Mouse (Mus musculus): Measurements from ENCODE around the gene Plekha7. TPM values are rescaled to one million over a fixed set of nuclear protein-coding genes. Genes with fewer than 3 reads are reported as not detected.

The Plekha7 gene
- polyA plus RNA-seq, 1 experiment from 2014 or later, result 11.8 TPM

- H3K4me1 ChIP-seq (replicated peaks; ENCODE audit: insufficient read depth, low read length), result peaks cover 10% of the 10 kb centered on the region
- no peak for ATAC-seq (replicated peaks; ENCODE audit: low FRiP score, low read depth)
- TF ChIP-seq CTCF (IDR thresholded peaks at IDR 0.05; ENCODE audit: low read depth), result no peak
- H3K9me3 ChIP-seq (replicated peaks; ENCODE audit: low read length), result no peaks in the 10 kb centered on the region
- 65% methylated on average over 14 of the region's 14 CpGs for whole genome bisulfite sequencing
- H3K27ac ChIP-seq, result no peak overlapping the region
- H3K36me3 ChIP-seq (ENCODE audit: insufficient read depth, low read length), result no peaks in the 10 kb centered on the region
- no peak for DNase-seq (ENCODE audit: low spot score)
- no peak overlapping the region for H3K4me3 ChIP-seq (replicated peaks; ENCODE audit: low read depth, low read length)
- no peaks in the 10 kb centered on the region for H3K27me3 ChIP-seq (ENCODE audit: insufficient read depth, low read length)
- H3K9ac ChIP-seq (ENCODE audit: low read depth, low read length), result no peak overlapping the region
- no peak overlapping the region for H3K4me2 ChIP-seq (ENCODE audit: low read length)
These were observed 85.0 kb downstream of the Plekha7 start for GRCm38 (mm10) chr7:116223010-116223783.

- no peak overlapping the region for H3K4me3 ChIP-seq (replicated peaks; ENCODE audit: low read depth, low read length)
- peaks cover 10% of the 10 kb centered on the region for H3K4me1 ChIP-seq (replicated peaks; ENCODE audit: insufficient read depth, low read length)
- H3K36me3 ChIP-seq (ENCODE audit: insufficient read depth, low read length), result no peaks in the 10 kb centered on the region
- no peak for TF ChIP-seq CTCF (IDR thresholded peaks at IDR 0.05; ENCODE audit: low read depth)
- no peak overlapping the region for H3K9ac ChIP-seq (ENCODE audit: low read depth, low read length)
- H3K4me2 ChIP-seq (ENCODE audit: low read length), result no peak overlapping the region
- WGBS, result 55% methylated on average over 8 of the region's 8 CpGs
- DNase-seq (ENCODE audit: low spot score) (no peak), ATAC-seq (replicated peaks; ENCODE audit: low FRiP score, low read depth) (0 out of 2 replicates have a peak, but pooled peaks have one; percentile 7)
- no peaks in the 10 kb centered on the region for H3K9me3 ChIP-seq (replicated peaks; ENCODE audit: low read length)
- no peak overlapping the region for H3K27ac ChIP-seq
- H3K27me3 ChIP-seq (ENCODE audit: insufficient read depth, low read length), result no peaks in the 10 kb centered on the region
These were observed 85.7 kb downstream of the Plekha7 start for GRCm38 (mm10) chr7:116222288-116223009.

- no peaks in the 10 kb centered on the region for H3K27me3 ChIP-seq (ENCODE audit: insufficient read depth, low read length)
- ATAC-seq (replicated peaks; ENCODE audit: low FRiP score, low read depth) (no peak; the same call in 1 of the 2 replicates), DNase-seq (ENCODE audit: low spot score) (peak; percentile 69)
These were observed 86.3 kb downstream of the Plekha7 start for GRCm38 (mm10) chr7:116221883-116222282.

GRCm38 (mm10) chr7:116220103-116220707, 88.0 kb downstream of the Plekha7 start:
- H3K4me3 ChIP-seq (replicated peaks; ENCODE audit: low read depth, low read length), result no peak overlapping the region
- WGBS, result 75% methylated on average over 12 of the region's 12 CpGs
- no peak for ATAC-seq (replicated peaks; ENCODE audit: low FRiP score, low read depth)

More at GRCm38 (mm10) chr7:116221883-116222282, 86.3 kb downstream of the Plekha7 start:
- Histone ChIP-seq H3K9ac (ENCODE audit: low read depth, low read length) (no peak overlapping the region), H3K4me2 (ENCODE audit: low read length) (no peak overlapping the region), H3K9me3 (replicated peaks; ENCODE audit: low read length) (no peaks in the 10 kb centered on the region), H3K36me3 (ENCODE audit: insufficient read depth, low read length) (no peaks in the 10 kb centered on the region), H3K4me1 (replicated peaks; ENCODE audit: insufficient read depth, low read length) (peaks cover 10% of the 10 kb centered on the region), H3K27ac (no peak overlapping the region), H3K4me3 (replicated peaks; ENCODE audit: low read depth, low read length) (no peak overlapping the region)
- 19% methylated on average over 7 of the region's 7 CpGs for WGBS
- TF ChIP-seq CTCF (IDR thresholded peaks at IDR 0.05; ENCODE audit: low read depth), result no peak

GRCm38 (mm10) chr7:116217747-116218146, 90.4 kb downstream of the Plekha7 start:
- Histone ChIP-seq H3K4me2 (ENCODE audit: low read length) (no peak overlapping the region), H3K36me3 (ENCODE audit: insufficient read depth, low read length) (no peaks in the 10 kb centered on the region), H3K9ac (ENCODE audit: low read depth, low read length) (no peak overlapping the region), H3K27me3 (ENCODE audit: insufficient read depth, low read length) (no peaks in the 10 kb centered on the region), H3K9me3 (replicated peaks; ENCODE audit: low read length) (no peaks in the 10 kb centered on the region), H3K4me1 (replicated peaks; ENCODE audit: insufficient read depth, low read length) (peaks cover 10% of the 10 kb centered on the region), H3K27ac (no peak overlapping the region), H3K4me3 (replicated peaks; ENCODE audit: low read depth, low read length) (no peak overlapping the region)
- WGBS, result 92% methylated on average over 7 of the region's 7 CpGs
- no peak for TF ChIP-seq CTCF (IDR thresholded peaks at IDR 0.05; ENCODE audit: low read depth)
- DNase-seq (ENCODE audit: low spot score), result no peak
- ATAC-seq (replicated peaks; ENCODE audit: low FRiP score, low read depth), result no peak

More at GRCm38 (mm10) chr7:116220103-116220707, 88.0 kb downstream of the Plekha7 start:
- DNase-seq (ENCODE audit: low spot score), result no peak
- H3K27me3 ChIP-seq (ENCODE audit: insufficient read depth, low read length), result no peaks in the 10 kb centered on the region
- H3K36me3 ChIP-seq (ENCODE audit: insufficient read depth, low read length), result no peaks in the 10 kb centered on the region
- H3K4me1 ChIP-seq (replicated peaks; ENCODE audit: insufficient read depth, low read length), result peaks cover 10% of the 10 kb centered on the region
- H3K27ac ChIP-seq, result no peak overlapping the region
- no peak for TF ChIP-seq CTCF (IDR thresholded peaks at IDR 0.05; ENCODE audit: low read depth)
- H3K9me3 ChIP-seq (replicated peaks; ENCODE audit: low read length), result no peaks in the 10 kb centered on the region
- no peak overlapping the region for H3K4me2 ChIP-seq (ENCODE audit: low read length)
- no peak overlapping the region for H3K9ac ChIP-seq (ENCODE audit: low read depth, low read length)

- H3K4me1 ChIP-seq (replicated peaks; ENCODE audit: insufficient read depth, low read length), result no peaks in the 10 kb centered on the region; the same call in 1 of the 2 replicates
- no peak overlapping the region for H3K4me3 ChIP-seq (replicated peaks; ENCODE audit: low read depth, low read length)
- H3K27me3 ChIP-seq (ENCODE audit: insufficient read depth, low read length), result no peaks in the 10 kb centered on the region
- no peaks in the 10 kb centered on the region for H3K36me3 ChIP-seq (ENCODE audit: insufficient read depth, low read length)
- no peak overlapping the region for H3K27ac ChIP-seq
- ATAC-seq (replicated peaks; ENCODE audit: low FRiP score, low read depth) (no peak; the same call in 1 of the 2 replicates), DNase-seq (ENCODE audit: low spot score) (peak; percentile 30)
- WGBS, result 19% methylated on average over 9 of the region's 9 CpGs
- H3K4me2 ChIP-seq (ENCODE audit: low read length), result no peak overlapping the region
- H3K9ac ChIP-seq (ENCODE audit: low read depth, low read length), result no peak overlapping the region
- TF ChIP-seq CTCF (IDR thresholded peaks at IDR 0.05; ENCODE audit: low read depth), result no peak
- no peaks in the 10 kb centered on the region for H3K9me3 ChIP-seq (replicated peaks; ENCODE audit: low read length)
These were observed 96.3 kb downstream of the Plekha7 start for GRCm38 (mm10) chr7:116211904-116212303.

Data from kidney, postnatal 0 days (tissue).